Mouse (Mus musculus) MEL (cell line): ENCODE data around the gene Eef1g.

Experiments used
- CHD1 ChIP-seq: IDR thresholded peaks from 2 replicates; pipeline ENCODE4 v1.6.1; 2012; ENCODE audit warnings: low read depth, mild to moderate bottlenecking, inconsistent platforms, low read length, improper control_type of control experiment
- MAZ ChIP-seq: IDR thresholded peaks from 2 replicates; pipeline ENCODE4 v1.6.1; 2012; ENCODE audit warnings: low read depth, mild to moderate bottlenecking, inconsistent platforms, low read length, improper control_type of control experiment
- USF1 ChIP-seq: IDR thresholded peaks from 2 replicates; pipeline ENCODE4 v1.6.1; 2014; ENCODE audit warnings: low read depth, mild to moderate bottlenecking, inconsistent platforms, low read length, improper control_type of control experiment, moderate library complexity
- ZC3H11A ChIP-seq: IDR thresholded peaks from 2 replicates; pipeline ENCODE4 v1.6.1; 2012; ENCODE audit warnings: low read depth, mild to moderate bottlenecking, inconsistent platforms, low read length, improper control_type of control experiment

GRCm38 (mm10) chr19:9025562-9026257 is 58.9 kb downstream of the Eef1g start:
- TF ChIP-seq MAZ = no peak
- no peak for TF ChIP-seq USF1
- TF ChIP-seq CHD1 = no peak
- no peak for TF ChIP-seq ZC3H11A
